Mouse (Mus musculus) CD8-positive naive resting alpha-beta T cell, adult 57 days (primary cell): ENCODE data around the gene Rab26. TPM values are rescaled to one million over a fixed set of nuclear protein-coding genes. Genes with fewer than 3 reads are reported as not detected.

Experiments
- total RNA-seq: library from RNA; stranded (reverse); gene quantifications from one replicate; pipeline ENCODE4 v1.2.4, GENCODE M21; 2023

Gene Rab26
- total RNA-seq = 2.7 TPM

GRCm38 (mm10) chr17:24534160-24534718, at the start of gene Rab26:
TSS of gene Rab26 (minus strand) at chr17:24534210.

DNA sequence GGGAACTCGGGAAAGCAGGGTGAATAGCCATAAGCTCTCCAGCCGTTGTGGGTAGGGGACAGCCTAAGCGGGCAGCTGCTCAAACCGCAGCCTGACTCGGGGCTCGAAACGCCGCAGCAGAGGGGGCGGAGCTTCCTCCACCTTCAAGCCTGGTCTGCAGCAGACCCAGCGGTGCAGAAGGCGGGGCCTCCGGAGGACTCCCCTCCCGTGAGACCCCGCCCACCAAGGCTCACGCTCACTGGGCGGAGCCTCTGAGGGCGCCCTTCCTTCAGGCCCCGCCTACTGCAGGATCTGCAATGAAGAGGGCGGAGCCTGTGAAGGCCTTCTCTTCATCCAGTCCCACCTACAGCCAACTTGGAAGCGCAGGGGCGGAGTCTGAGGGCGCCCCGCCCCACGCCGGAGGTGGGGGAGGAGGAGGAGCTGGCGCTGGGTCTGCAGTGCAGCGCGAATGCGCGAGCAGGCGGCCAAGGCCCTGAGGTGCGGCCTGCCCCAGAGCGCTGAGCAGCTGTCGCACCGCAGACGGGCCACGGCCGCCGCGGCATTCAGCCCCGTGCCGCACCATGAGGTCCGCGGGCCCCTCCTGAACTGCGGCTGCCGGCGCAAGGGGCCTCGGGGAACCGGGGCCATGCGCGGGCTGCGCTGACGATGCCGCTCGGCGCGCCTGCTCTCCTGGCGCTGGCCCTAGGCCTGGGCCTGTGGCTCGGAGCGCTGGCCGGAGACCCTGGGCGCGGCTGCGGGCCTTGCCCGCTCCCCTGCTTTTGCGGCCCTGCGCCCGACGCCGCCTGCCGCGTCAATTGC, 15.8 kb upstream of the Rab26 start, which contains the start of gene Pkd1:
Gene Pkd1 (plus strand): TSS at position 217 of the 798 bp plus-strand sequence.

GRCm38 (mm10) chr17:24527723-24528559, 6.1 kb downstream of the Rab26 start, which contains the start of gene Traf7:
TSS of gene Traf7 (minus strand) at chr17:24527938.

GRCm38 (mm10) chr17:24488186-24488661, 45.8 kb downstream of the Rab26 start, which contains the start of gene Caskin1:
TSS of gene Caskin1 (plus strand) at chr17:24488601.

GRCm38 (mm10) chr17:24478663-24479380, 55.2 kb downstream of the Rab26 start, which contains the start of gene Mlst8:
TSS of gene Mlst8 (minus strand) at chr17:24479078.

Other genes starting within 250 kb of the Rab26 start
- gene Abca17, start 183.1 kb downstream of the Rab26 start, total RNA-seq = 0.12 TPM
- 49.1 TPM for gene Abca3, start 182.3 kb downstream of the Rab26 start, total RNA-seq
- gene Rnps1, start 119.6 kb downstream of the Rab26 start, total RNA-seq = 150 TPM
- 14.9 TPM for gene Eci1, start 107.6 kb downstream of the Rab26 start, total RNA-seq
- gene Dnase1l2, start 91.1 kb downstream of the Rab26 start, total RNA-seq = 4.8 TPM
- 73.9 TPM for gene E4f1, start 63.9 kb downstream of the Rab26 start, total RNA-seq
- 14.1 TPM for gene Pgp, start 63.8 kb downstream of the Rab26 start, total RNA-seq
- gene Bricd5, start 60.3 kb downstream of the Rab26 start, total RNA-seq = 0.80 TPM
- 23.8 TPM for gene Mlst8, start 55.1 kb downstream of the Rab26 start, total RNA-seq
- gene Caskin1, start 45.6 kb downstream of the Rab26 start, total RNA-seq = not detected
- gene Traf7, start 6.3 kb downstream of the Rab26 start, total RNA-seq = 183 TPM
- 74.3 TPM for gene Pkd1, start 15.6 kb upstream of the Rab26 start, total RNA-seq
- 70.5 TPM for gene Tsc2, start 98.4 kb upstream of the Rab26 start, total RNA-seq
- 4.3 TPM for gene Nthl1, start 98.5 kb upstream of the Rab26 start, total RNA-seq
- gene Slc9a3r2, start 116.1 kb upstream of the Rab26 start, total RNA-seq = not detected
- not detected for gene Npw, start 124.2 kb upstream of the Rab26 start, total RNA-seq
- 62.1 TPM for gene Zfp598, start 135.5 kb upstream of the Rab26 start, total RNA-seq
- not detected for gene Syngr3, start 155.7 kb upstream of the Rab26 start, total RNA-seq
- 12.7 TPM for gene Gfer, start 161.9 kb upstream of the Rab26 start, total RNA-seq
- gene Noxo1, start 162.0 kb upstream of the Rab26 start, total RNA-seq = 2.0 TPM
- gene Tbl3, start 173.4 kb upstream of the Rab26 start, total RNA-seq = 26.6 TPM
- not detected for gene Rnf151, start 183.9 kb upstream of the Rab26 start, total RNA-seq
- 1,667 TPM for gene Rps2, start 183.9 kb upstream of the Rab26 start, total RNA-seq
- 68.1 TPM for gene Ndufb10, start 190.3 kb upstream of the Rab26 start, total RNA-seq
- gene Rpl3l, start 193.6 kb upstream of the Rab26 start, total RNA-seq = not detected
- gene Msrb1, start 202.4 kb upstream of the Rab26 start, total RNA-seq = 32.5 TPM
- gene Hs3st6, start 218.8 kb upstream of the Rab26 start, total RNA-seq = not detected